27 mouse cellular contexts compared by ENCODE assay signal in the genomic region with DNA sequence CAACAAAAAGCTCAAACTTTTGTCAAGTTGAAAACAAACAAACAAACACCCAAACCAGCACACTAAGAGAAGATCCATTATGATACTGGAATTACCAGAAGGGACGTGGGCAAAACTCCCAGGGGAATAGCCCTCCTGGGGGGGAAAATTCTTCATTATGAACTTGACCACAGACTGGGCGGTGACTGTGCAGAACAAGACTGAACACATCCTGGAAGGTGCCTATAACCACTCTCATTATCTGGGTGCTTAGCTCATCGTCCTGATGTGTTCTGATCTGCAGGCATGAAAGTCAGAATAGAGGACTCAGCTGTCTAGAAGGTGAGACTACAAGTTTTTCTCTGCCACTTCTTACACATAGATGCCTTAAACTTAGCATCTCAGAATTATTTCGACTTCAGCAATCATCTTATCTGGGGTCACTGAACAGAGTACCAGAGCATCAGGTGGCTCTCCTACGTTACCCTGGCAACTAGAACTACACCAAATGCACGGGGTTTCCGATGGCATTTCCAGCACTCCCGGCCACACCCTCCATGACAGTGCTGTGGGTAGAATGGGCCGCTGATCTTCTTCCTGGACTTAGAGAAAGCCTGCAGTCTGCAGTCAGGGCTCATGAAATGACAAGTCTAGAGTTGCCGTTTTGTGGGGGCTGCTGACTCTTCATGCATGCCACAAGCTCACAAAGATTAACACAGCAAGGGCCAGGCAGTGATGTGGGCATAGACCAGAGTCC. TPM values are rescaled to one million over a fixed set of nuclear protein-coding genes. Genes with fewer than 3 reads are reported as not detected.
DNase-seq lines count a peak whose midpoint lies in the region; ATAC-seq lines count a peak whose summit lies in the region.
"Had no signal": no experiment of that assay in that cellular context is flagged by ENCODE, and none has a peak within 500 bp of the region (broad histone marks: within the 10 kb centered on the region; RNA-seq: fewer than 3 reads in every experiment).

No protein-coding gene starts in this region.

- H3K4me2 ChIP-seq in stomach, embryonic 14.5 days (replicated peaks; ENCODE audit: low read depth, low read length), result no peak overlapping the region
- no peak overlapping the region for H3K4me2 ChIP-seq in forebrain, embryonic 14.5 days (ENCODE audit: low read length)
- H3K4me2 ChIP-seq: forebrain, embryonic 15.5 days; heart, embryonic 12.5 days; hindbrain, embryonic 13.5 days; liver, embryonic 12.5 days had no signal

- DNase-seq in forebrain, embryonic 14.5 days (ENCODE audit: low spot score), result no peak
- DNase-seq in spleen, postnatal 14 days (ENCODE audit: low spot score in 2 of 2), result no peak
- DNase-seq: adrenal gland, postnatal 25 days; cerebellum, adult 11-12 months; cerebellum, postnatal 14 days; gastrocnemius, postnatal 25 days; heart, adult 18-20 months; heart, postnatal 4 days; kidney, adult 9 months; kidney, postnatal 25 days; liver, postnatal 0 days; lung, postnatal 36 days; midbrain, embryonic 14.5 days; thymus, postnatal 4 days had no signal

- no peak for ATAC-seq in megakaryocyte, adult 5-6 weeks (ENCODE audit: poor library complexity, severe bottlenecking)
- peak; percentile 43 for ATAC-seq in activated CD4-positive, CD25-positive, alpha-beta regulatory T cell, adult 4 months
- no peak for ATAC-seq in stomach, embryonic 14.5 days (ENCODE audit: insufficient number of reproducible peaks, insufficient read depth, low FRiP score, low read depth)
- ATAC-seq in forebrain, embryonic 14.5 days, result no peak
- no peak for ATAC-seq in megakaryocyte progenitor cell, adult 5-6 weeks (replicated peaks; ENCODE audit: poor library complexity)
- ATAC-seq: forebrain, embryonic 15.5 days; liver, embryonic 12.5 days; liver, postnatal 0 days had no signal

- 0 out of 2 replicates have a peak overlapping the region, but pooled peaks have one; percentile 30 for H3K27ac ChIP-seq in stomach, embryonic 14.5 days (ENCODE audit: low read length)
- H3K27ac ChIP-seq in forebrain, embryonic 14.5 days (ENCODE audit: low read depth, low read length), result no peak overlapping the region
- H3K27ac ChIP-seq: forebrain, embryonic 15.5 days; hindbrain, embryonic 13.5 days; layer of hippocampus, adult 2 months; left cerebral cortex, adult 2 months; liver, embryonic 12.5 days had no signal

- H3K4me3 ChIP-seq in megakaryocyte, embryonic 14.5 days (replicated peaks), result peak overlapping the region; percentile 35
- H3K4me3 ChIP-seq in stomach, embryonic 14.5 days (ENCODE audit: low read depth, low read length), result no peak overlapping the region
- no peak overlapping the region for H3K4me3 ChIP-seq in forebrain, embryonic 14.5 days (ENCODE audit: low read depth, low read length)
- H3K4me3 ChIP-seq: forebrain, embryonic 15.5 days; heart, embryonic 12.5 days; hindbrain, embryonic 13.5 days; layer of hippocampus, adult 2 months; left cerebral cortex, adult 2 months; liver, embryonic 12.5 days had no signal

- no peaks in the 10 kb centered on the region for H3K9me3 ChIP-seq in megakaryocyte, embryonic 14.5 days
- no peaks in the 10 kb centered on the region for H3K9me3 ChIP-seq in stomach, embryonic 14.5 days (ENCODE audit: control insufficient read depth, low read depth, low read length)
- H3K9me3 ChIP-seq in forebrain, embryonic 14.5 days (replicated peaks; ENCODE audit: control insufficient read depth, low read length), result no peaks in the 10 kb centered on the region
- H3K9me3 ChIP-seq: forebrain, embryonic 15.5 days; heart, embryonic 12.5 days; hindbrain, embryonic 13.5 days; liver, embryonic 12.5 days had no signal

- 74% methylated on average over 10 of the region's 10 CpGs for WGBS in stomach, embryonic 14.5 days
- 80% methylated on average over 10 of the region's 10 CpGs for WGBS in forebrain, embryonic 14.5 days

- peaks cover 33% of the 10 kb centered on the region for H3K27me3 ChIP-seq in megakaryocyte, embryonic 14.5 days (replicated peaks)
- no peaks in the 10 kb centered on the region for H3K27me3 ChIP-seq in stomach, embryonic 14.5 days (ENCODE audit: control insufficient read depth, insufficient read depth, low read length)
- no peaks in the 10 kb centered on the region for H3K27me3 ChIP-seq in forebrain, embryonic 14.5 days (replicated peaks; ENCODE audit: control insufficient read depth, insufficient read depth, low read length)
- H3K27me3 ChIP-seq: forebrain, embryonic 15.5 days; hindbrain, embryonic 13.5 days; liver, embryonic 12.5 days had no signal

- H3K4me1 ChIP-seq in megakaryocyte, embryonic 14.5 days, result peaks cover 8% of the 10 kb centered on the region
- peaks cover 8% of the 10 kb centered on the region; the same call in 1 of the 2 replicates for H3K4me1 ChIP-seq in stomach, embryonic 14.5 days (ENCODE audit: control insufficient read depth, insufficient read depth, low read length)
- no peaks in the 10 kb centered on the region for H3K4me1 ChIP-seq in forebrain, embryonic 14.5 days (ENCODE audit: control insufficient read depth, insufficient read depth, low read length)
- H3K4me1 ChIP-seq: forebrain, embryonic 15.5 days; hindbrain, embryonic 13.5 days; liver, embryonic 12.5 days had no signal

- H3K9ac ChIP-seq in stomach, embryonic 14.5 days (replicated peaks; ENCODE audit: low read depth, low read length), result no peak overlapping the region
- H3K9ac ChIP-seq in forebrain, embryonic 14.5 days (ENCODE audit: low read length), result no peak overlapping the region
- H3K9ac ChIP-seq: forebrain, embryonic 15.5 days; heart, embryonic 12.5 days; hindbrain, embryonic 13.5 days; liver, embryonic 12.5 days; liver, postnatal 0 days had no signal

- H3K36me3 ChIP-seq in megakaryocyte, embryonic 14.5 days (replicated peaks; ENCODE audit: low read length), result no peaks in the 10 kb centered on the region
- H3K36me3 ChIP-seq in stomach, embryonic 14.5 days (ENCODE audit: control insufficient read depth, insufficient read depth, low read length), result no peaks in the 10 kb centered on the region
- H3K36me3 ChIP-seq in forebrain, embryonic 14.5 days (ENCODE audit: control insufficient read depth, insufficient read depth, low read length), result no peaks in the 10 kb centered on the region
- H3K36me3 ChIP-seq: forebrain, embryonic 15.5 days; heart, embryonic 12.5 days; hindbrain, embryonic 13.5 days; liver, embryonic 12.5 days had no signal

RNA-seq across cellular contexts. Expression of gene Mab21l3, which starts 18.7 kb away (rescaled TPM):
- 0.19 TPM in 1 of 2 replicates, not detected in the other for polyA plus RNA-seq in megakaryocyte, embryonic 14.5 days (2012; ENCODE audit: insufficient read depth, low replicate concordance)
- total RNA-seq in megakaryocyte, adult 5-6 weeks (2015), result not detected in 2 replicates
- total RNA-seq in megakaryocyte, adult 5-6 weeks (2017), result not detected in 2 replicates
- not detected for polyA plus RNA-seq in activated CD4-positive, CD25-positive, alpha-beta regulatory T cell, adult 4 months (2017; shearing (Covaris generic))
- 0.69 and 1.8 TPM in 2 replicates for polyA plus RNA-seq in stomach, embryonic 14.5 days (2014; fragmentation: Nextera tagmentation; extraction: Ambion mirVana)
- 0.20 and 0.42 TPM in 2 replicates for polyA plus RNA-seq in forebrain, embryonic 14.5 days (2014; fragmentation: Nextera tagmentation; extraction: Ambion mirVana)
- total RNA-seq in megakaryocyte progenitor cell, adult 5-6 weeks (2015), result not detected in 2 replicates
- total RNA-seq in megakaryocyte progenitor cell, adult 5-6 weeks (2017), result not detected in 2 replicates
- total RNA-seq: gastrocnemius, adult 18-20 months; gastrocnemius, postnatal 25 days; monocyte, adult 5-6 weeks had no signal
- polyA plus RNA-seq: liver, postnatal 0 days; midbrain, embryonic 14.5 days had no signal
